Mouse (Mus musculus) midbrain, postnatal 0 days (tissue): Measurements from ENCODE around the gene Mab21l3. TPM values are rescaled to one million over a fixed set of nuclear protein-coding genes. Genes with fewer than 3 reads are reported as not detected.

Experiments
- ATAC-seq: fragments of 200-750 bp; cut with Nextera tagmentation; 2 replicates; pipeline ENCODE4 v1.8.0; 2017; ENCODE audit warnings: moderate number of reproducible peaks, mild to moderate bottlenecking, moderate TSS enrichment, moderate library complexity; ENCODE audit not compliant: low FRiP score
- DNase-seq: peaks from one replicate; pipeline ENCODE4 v3.0.0-alpha.2; 2015; ENCODE audit warnings: low spot score
- H3K27ac ChIP-seq: fragments of 300-500 bp; sonication (generic); 2 replicates; pipeline ENCODE4 v1.5.1; 2014; ENCODE audit warnings: low read depth, mild to moderate bottlenecking, low read length, mixed read lengths
- H3K27me3 ChIP-seq: fragments of 300-500 bp; sonication (generic); 2 replicates; pipeline ENCODE4 v1.6.1; 2014; ENCODE audit warnings: low read length, control low read depth, mixed read lengths; ENCODE audit not compliant: insufficient read depth
- H3K36me3 ChIP-seq: fragments of 300-500 bp; sonication (generic); 2 replicates; pipeline ENCODE4 v1.6.1; 2014; ENCODE audit warnings: low read length, control low read depth, mixed read lengths; ENCODE audit not compliant: insufficient read depth
- H3K4me1 ChIP-seq: fragments of 300-500 bp; sonication (generic); 2 replicates; pipeline ENCODE4 v1.6.1; 2014; ENCODE audit warnings: mild to moderate bottlenecking, control low read depth, antibody characterized with exemption, low read length, mixed read lengths; ENCODE audit not compliant: insufficient read depth
- H3K4me2 ChIP-seq: fragments of 300-500 bp; sonication (generic); 2 replicates; pipeline ENCODE4 v1.6.1; 2014; ENCODE audit warnings: low read depth, mild to moderate bottlenecking, low read length, mixed read lengths; ENCODE audit not compliant: poor library complexity, severe bottlenecking
- H3K4me3 ChIP-seq: fragments of 300-500 bp; sonication (generic); 2 replicates; pipeline ENCODE4 v1.5.1; 2014; ENCODE audit warnings: low read depth, mild to moderate bottlenecking, low read length, moderate library complexity
- H3K9ac ChIP-seq: fragments of 300-500 bp; sonication (generic); replicated peaks from 2 replicates; pipeline ENCODE4 v1.6.1; 2014; ENCODE audit warnings: mild to moderate bottlenecking, low read length, moderate library complexity, mixed read lengths; ENCODE audit not compliant: poor library complexity, severe bottlenecking
- H3K9me3 ChIP-seq: fragments of 300-500 bp; sonication (generic); 2 replicates; pipeline ENCODE4 v1.6.1; 2016; ENCODE audit warnings: low read length, control low read depth
- CTCF ChIP-seq: IDR thresholded peaks from 2 replicates; pipeline ENCODE4 v1.5.1; 2016; ENCODE audit warnings: antibody characterized with exemption, mild to moderate bottlenecking
- WGBS: fragments of 180-500 bp; shearing (Covaris S2); extraction: QIAGEN DNeasy Blood & Tissue Kit; methylation state at CpG from one replicate; pipeline ENCODE4 v1.1.7; 2014; 5-methylcytosine and 5-hydroxymethylcytosine counted together
- polyA plus RNA-seq: library from polyadenylated mRNA; unstranded; fragments of >200 nt; fragmentation: Nextera tagmentation; extraction: Ambion mirVana; gene quantifications from 2 replicates; pipeline ENCODE4 v1.2.1, GENCODE M21; 2015
- total RNA-seq: library from RNA; depleted of rRNA; stranded (reverse); fragments of >200 nt; gene quantifications from 2 replicates; pipeline ENCODE4 v1.2.3, GENCODE M21; 2014

The Mab21l3 gene
- total and polyA plus RNA-seq, 2 experiments from 2014 or later = 0.22 TPM; not detected in 1

- no peak for ATAC-seq
- no peak overlapping the region for H3K4me2 ChIP-seq
- H3K27ac ChIP-seq = no peak overlapping the region
- no peaks in the 10 kb centered on the region for H3K27me3 ChIP-seq
- no peak for DNase-seq
- WGBS = 80% methylated on average over 3 of the region's 3 CpGs
- H3K4me1 ChIP-seq = no peaks in the 10 kb centered on the region
- no peak overlapping the region for H3K9ac ChIP-seq
- TF ChIP-seq CTCF = no peak
- H3K36me3 ChIP-seq = peaks cover 9% of the 10 kb centered on the region; the same call in 1 of the 2 replicates
- H3K4me3 ChIP-seq = no peak overlapping the region
- no peaks in the 10 kb centered on the region for H3K9me3 ChIP-seq
Observed at GRCm38 (mm10) chr3:101883902-101884301, 35.1 kb upstream of the Mab21l3 start.

- TF ChIP-seq CTCF = no peak
- no peak overlapping the region for H3K4me2 ChIP-seq
- WGBS = 68% methylated on average over 9 of the region's 9 CpGs
Observed at GRCm38 (mm10) chr3:101881721-101882120, 33.0 kb upstream of the Mab21l3 start.

GRCm38 (mm10) chr3:101880818-101881217, 32.1 kb upstream of the Mab21l3 start:
- TF ChIP-seq CTCF = peak; percentile 69
- DNase-seq = peak; percentile 26
- Histone ChIP-seq H3K9me3 (no peaks in the 10 kb centered on the region), H3K4me2 (no peak overlapping the region), H3K4me3 (no peak overlapping the region), H3K9ac (no peak overlapping the region), H3K27me3 (no peaks in the 10 kb centered on the region), H3K4me1 (no peaks in the 10 kb centered on the region), H3K27ac (no peak overlapping the region), H3K36me3 (peaks cover 18% of the 10 kb centered on the region)
- no peak for ATAC-seq
- 80% methylated on average over 6 of the region's 6 CpGs for WGBS

More at GRCm38 (mm10) chr3:101881721-101882120, 33.0 kb upstream of the Mab21l3 start:
- H3K9me3 ChIP-seq = no peaks in the 10 kb centered on the region
- no peak overlapping the region for H3K4me3 ChIP-seq
- H3K27me3 ChIP-seq = no peaks in the 10 kb centered on the region
- H3K4me1 ChIP-seq = no peaks in the 10 kb centered on the region
- peaks cover 18% of the 10 kb centered on the region for H3K36me3 ChIP-seq
- no peak overlapping the region for H3K27ac ChIP-seq
- no peak overlapping the region for H3K9ac ChIP-seq
- ATAC-seq = no peak
- no peak for DNase-seq

GRCm38 (mm10) chr3:101878136-101878535, 29.4 kb upstream of the Mab21l3 start:
- DNase-seq (no peak), ATAC-seq (no peak)
- Histone ChIP-seq H3K9ac (no peak overlapping the region), H3K36me3 (peaks cover 18% of the 10 kb centered on the region), H3K27me3 (no peaks in the 10 kb centered on the region), H3K27ac (no peak overlapping the region), H3K4me3 (no peak overlapping the region), H3K4me1 (no peaks in the 10 kb centered on the region), H3K4me2 (no peak overlapping the region), H3K9me3 (no peaks in the 10 kb centered on the region)
- WGBS = 26% methylated on average over 5 of the region's 5 CpGs
- no peak for TF ChIP-seq CTCF

- H3K9ac ChIP-seq = no peak overlapping the region
- H3K4me1 ChIP-seq = no peaks in the 10 kb centered on the region
- TF ChIP-seq CTCF = no peak
- DNase-seq = no peak
- no peak overlapping the region for H3K4me3 ChIP-seq
- no peak for ATAC-seq
- H3K4me2 ChIP-seq = no peak overlapping the region
- H3K27ac ChIP-seq = no peak overlapping the region
- H3K27me3 ChIP-seq = no peaks in the 10 kb centered on the region
- 74% methylated on average over 7 of the region's 7 CpGs for WGBS
- no peaks in the 10 kb centered on the region for H3K9me3 ChIP-seq
- peaks cover 17% of the 10 kb centered on the region for H3K36me3 ChIP-seq
Observed at GRCm38 (mm10) chr3:101876459-101877285, 27.9 kb upstream of the Mab21l3 start.

GRCm38 (mm10) chr3:101875258-101875920, 26.6 kb upstream of the Mab21l3 start:
- no peak for TF ChIP-seq CTCF
- H3K9ac ChIP-seq = no peak overlapping the region
- no peak overlapping the region for H3K27ac ChIP-seq
- DNase-seq (no peak), ATAC-seq (no peak)
- H3K9me3 ChIP-seq = no peaks in the 10 kb centered on the region
- H3K27me3 ChIP-seq = no peaks in the 10 kb centered on the region
- H3K4me2 ChIP-seq = no peak overlapping the region
- 43% methylated on average over 10 of the region's 10 CpGs for WGBS
- H3K4me3 ChIP-seq = no peak overlapping the region
- H3K36me3 ChIP-seq = peaks cover 17% of the 10 kb centered on the region
- H3K4me1 ChIP-seq = no peaks in the 10 kb centered on the region
